Mouse (Mus musculus) central nervous system, embryonic 11.5 days (tissue): ENCODE results near the gene Tle4. TPM values are rescaled to one million over a fixed set of nuclear protein-coding genes. Genes with fewer than 3 reads are reported as not detected.

Experiments used
- polyA plus RNA-seq: library from polyadenylated mRNA; depleted of rRNA; stranded (reverse); fragments of >200 nt; gene quantifications from 2 replicates; pipeline ENCODE4 v1.2.3, GENCODE M21; 2012; rRNA removed

The Tle4 gene
- polyA plus RNA-seq, result 26.2 and 32.0 TPM in 2 replicates

GRCm38 (mm10) chr19:14597917-14598689 lies at the start of gene Tle4:
Gene Tle4 (minus strand): TSS chr19:14598051.

